Mouse (Mus musculus) brain, embryonic 14.5 days (tissue): ENCODE results near the gene Aplp2.

ENCODE experiments used
- CTCF ChIP-seq: fragments of 200-500 bp; IDR thresholded peaks from 2 replicates; pipeline ENCODE4 v1.5.1; 2012; ENCODE audit warnings: inconsistent platforms, mild to moderate bottlenecking, moderate library complexity, borderline replicate concordance; ENCODE audit not compliant: insufficient read depth, insufficient read length; ENCODE audit errors: extremely low read depth
- POLR2A ChIP-seq: fragments of 200-500 bp; IDR thresholded peaks from 2 replicates; pipeline ENCODE4 v1.6.1; 2012; ENCODE audit warnings: mild to moderate bottlenecking, inconsistent platforms, borderline replicate concordance; ENCODE audit not compliant: poor library complexity, insufficient read depth, insufficient read length, severe bottlenecking; ENCODE audit errors: extremely low read depth

GRCm38 (mm10) chr9:31176379-31177130, 35.1 kb downstream of the Aplp2 start:
- TF ChIP-seq CTCF (no peak), POLR2A (no peak)
